Mouse (Mus musculus) c-Kit-positive CD71-positive TER-119-negative erythroid progenitor cells, embryonic 14.5 days (primary cell): ENCODE measurements around the gene Zfp568.
"Not testable (repeated sequence)": the region's sequence is repeated elsewhere in the genome, so short reads cannot be mapped to it uniquely, and the experiment has no call there.

Experiments
- DNase-seq: peaks from one replicate; pipeline ENCODE4 v3.0.0-alpha.2; 2013; ENCODE audit warnings: low read depth

Zfp568 gene

GRCm38 (mm10) chr7:29983690-29984380 is at the start of gene Zfp568:
Gene Zfp568, plus strand, starts transcription at chr7:29983955.
- peak; percentile 77 for DNase-seq

DNA sequence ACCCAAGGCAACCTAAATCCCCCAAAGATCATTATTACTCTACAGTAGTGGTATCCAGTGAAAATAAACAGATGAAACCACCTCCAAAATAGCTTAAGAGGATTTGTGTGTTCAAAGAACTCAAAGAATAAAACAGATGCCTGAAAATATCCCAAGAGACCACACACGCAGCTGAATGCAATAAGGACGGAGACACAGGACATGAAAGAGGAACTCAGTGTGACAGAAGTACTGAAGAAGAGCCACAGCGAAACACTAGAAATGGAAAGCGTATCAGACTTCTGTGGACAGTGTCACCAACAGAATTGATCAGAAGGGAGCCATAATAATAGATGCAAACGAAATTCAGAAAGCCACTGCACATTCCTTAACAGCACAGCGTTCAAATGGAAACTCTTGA is 44.9 kb upstream of the Zfp568 start:
- no peak for DNase-seq

DNA sequence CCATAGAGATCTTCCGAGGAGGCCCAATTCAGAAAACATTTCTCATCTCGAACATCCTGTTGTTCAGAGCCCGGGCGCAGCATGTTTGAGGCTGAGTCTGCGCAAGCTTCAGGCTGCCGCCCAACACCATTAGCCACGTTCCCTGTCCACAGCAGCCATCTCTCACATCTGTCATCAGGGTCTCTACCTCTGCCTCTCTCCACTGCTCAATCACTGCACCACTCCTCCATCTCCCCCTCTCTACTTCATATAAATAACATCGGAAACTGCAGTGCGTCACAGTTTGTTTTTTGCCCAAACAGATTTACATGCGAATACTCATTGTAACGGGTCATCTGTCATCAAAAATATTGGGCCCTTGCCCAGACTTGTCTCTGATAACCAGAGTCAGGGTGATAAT is 42.7 kb upstream of the Zfp568 start:
- no peak for DNase-seq

- DNase-seq = no peak
These were observed 41.0 kb upstream of the Zfp568 start for GRCm38 (mm10) chr7:29942740-29943139.

DNA sequence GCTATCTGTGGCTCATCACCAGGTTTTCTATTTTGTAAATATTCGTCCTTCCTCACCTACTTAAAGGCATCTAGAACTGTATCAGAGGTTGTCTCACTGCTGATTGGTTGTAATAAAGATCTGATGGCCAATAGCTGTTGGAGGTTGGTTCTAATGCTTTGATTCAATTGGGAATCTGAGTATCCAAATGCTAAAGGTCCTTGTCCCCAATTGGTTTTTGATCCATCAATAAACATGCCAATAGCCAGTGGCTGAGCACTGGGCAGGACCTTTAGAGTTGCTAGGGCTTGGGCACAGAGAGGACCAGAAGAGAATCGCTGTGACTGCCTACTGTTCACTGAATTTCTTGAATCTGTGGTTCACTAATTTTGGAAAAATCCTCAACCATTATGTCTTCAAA is 40.0 kb upstream of the Zfp568 start:
- DNase-seq = no peak

- no peak for DNase-seq
These were observed 39.6 kb upstream of the Zfp568 start for GRCm38 (mm10) chr7:29944201-29944600.

DNA sequence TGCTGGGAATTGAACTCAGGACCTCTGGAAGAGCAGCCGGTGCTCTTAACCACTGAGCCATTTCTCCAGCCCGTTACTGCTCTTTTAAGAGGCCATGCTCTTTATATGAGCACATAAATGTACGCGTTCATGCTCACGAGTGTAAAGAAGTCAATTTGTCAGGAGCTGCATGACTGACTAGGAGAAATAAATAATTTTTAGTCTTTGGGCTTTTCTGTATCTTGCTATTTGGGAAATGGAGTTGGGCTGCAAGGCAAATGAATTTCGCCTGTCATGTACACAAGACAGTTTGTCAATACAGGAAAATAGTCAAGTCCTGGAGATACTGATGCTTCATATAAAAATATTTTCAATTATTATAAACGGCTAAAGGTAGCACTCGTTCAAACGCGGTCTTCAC is 30.7 kb upstream of the Zfp568 start:
- DNase-seq = peak; percentile 6

DNA sequence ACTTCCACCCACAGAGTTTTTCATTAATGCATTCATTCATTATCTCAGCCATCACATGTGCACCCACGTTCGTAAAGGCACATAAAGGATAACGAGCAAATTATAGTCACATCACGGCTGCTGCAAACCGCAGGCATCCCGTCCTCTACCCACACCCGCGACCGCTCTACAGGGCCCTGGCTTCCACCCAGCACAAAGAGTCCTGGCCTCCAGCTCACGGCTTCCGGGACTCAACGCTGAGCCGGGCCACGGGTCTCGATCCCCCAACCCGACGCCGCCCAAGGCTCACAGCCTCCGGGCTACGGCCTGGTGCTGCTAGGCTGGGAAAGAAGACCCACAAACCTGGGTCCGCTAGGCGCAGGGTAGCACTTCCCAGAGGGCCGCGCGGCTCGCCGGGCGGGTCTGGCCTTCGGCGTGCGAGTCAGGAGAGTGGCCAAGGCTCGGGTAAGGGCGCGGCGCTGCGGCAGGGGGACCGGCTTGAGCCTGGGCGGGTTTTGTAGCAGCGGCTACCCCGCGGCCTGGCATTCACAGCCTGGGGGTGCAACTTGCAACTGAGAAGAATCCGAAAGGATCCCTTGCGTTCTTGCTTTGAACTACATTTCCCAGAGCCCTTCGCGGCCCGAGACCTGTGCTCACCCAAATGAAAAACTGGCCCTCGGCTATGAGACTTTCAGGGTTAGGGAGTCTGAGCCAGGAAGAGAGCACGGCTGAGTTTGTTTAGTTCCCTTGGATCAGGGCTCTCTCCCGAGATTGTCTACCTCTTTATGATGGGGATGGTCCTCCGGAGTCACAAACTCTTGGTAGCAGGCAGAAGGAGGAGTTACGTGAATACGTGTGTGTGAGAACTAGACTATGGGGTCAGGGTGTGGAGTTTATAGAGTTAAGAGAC is 30.0 kb upstream of the Zfp568 start, which contains the start of gene Zfp74:
TSS of gene Zfp74 (minus strand) at position 577 of the 889 bp plus-strand sequence.
- DNase-seq = peak; percentile 79

- DNase-seq = peak; percentile 77
These were observed 29.0 kb upstream of the Zfp568 start for GRCm38 (mm10) chr7:29954731-29955130.

DNA sequence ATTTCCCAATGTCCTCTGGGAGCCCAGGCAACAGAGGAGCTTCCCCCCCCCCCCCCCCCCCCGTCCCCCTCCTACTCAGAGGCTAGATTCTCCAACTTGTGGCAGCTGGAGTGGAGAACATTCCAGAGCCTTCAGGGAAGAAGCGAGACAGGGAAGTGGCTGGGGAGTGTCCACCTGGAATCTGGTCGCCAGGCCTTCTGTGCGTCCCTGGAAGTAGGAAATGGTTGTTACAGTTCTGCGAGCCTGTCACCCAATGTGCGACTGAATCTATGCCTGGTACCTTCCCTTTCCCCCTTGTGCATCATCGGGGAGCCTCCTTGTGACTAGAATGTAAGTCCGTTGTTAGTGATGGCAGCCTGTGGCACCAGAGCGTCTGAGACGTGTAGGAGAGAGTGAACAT is 27.5 kb upstream of the Zfp568 start:
- DNase-seq = no peak

GRCm38 (mm10) chr7:29958125-29958724 is 25.5 kb upstream of the Zfp568 start:
- no peak for DNase-seq

GRCm38 (mm10) chr7:29959004-29959403 is 24.8 kb upstream of the Zfp568 start:
- no peak for DNase-seq

- not testable (repeated sequence) for DNase-seq
These were observed 18.5 kb upstream of the Zfp568 start for GRCm38 (mm10) chr7:29965115-29965810.

DNA sequence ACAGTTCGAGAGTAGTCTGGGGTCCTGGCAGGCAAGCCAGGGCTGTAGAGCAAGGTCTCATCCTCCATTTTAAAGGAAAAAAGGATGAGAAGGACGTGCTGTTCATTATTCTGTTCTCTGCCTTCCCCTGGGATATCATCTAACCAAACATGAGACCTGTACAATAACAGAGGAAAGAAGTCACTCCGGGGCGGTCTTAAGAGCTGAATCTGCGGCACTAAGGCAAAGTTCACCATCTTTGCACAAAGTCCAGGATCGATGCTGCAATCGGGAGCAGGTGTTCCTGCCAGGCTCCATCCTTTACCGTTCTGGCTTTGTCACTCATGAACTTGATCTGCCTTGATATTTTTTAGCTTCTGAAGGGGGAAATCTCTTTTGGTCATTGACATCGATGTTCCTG is 13.1 kb upstream of the Zfp568 start:
- DNase-seq = no peak

GRCm38 (mm10) chr7:29980761-29981160 is 3.0 kb upstream of the Zfp568 start:
- no peak for DNase-seq

GRCm38 (mm10) chr7:29981455-29981854 is 2.3 kb upstream of the Zfp568 start:
- peak; percentile 19 for DNase-seq

- DNase-seq = no peak
These were observed 1.9 kb upstream of the Zfp568 start for GRCm38 (mm10) chr7:29981860-29982259.

GRCm38 (mm10) chr7:29982341-29982740 is 1.4 kb upstream of the Zfp568 start:
- DNase-seq = no peak

DNA sequence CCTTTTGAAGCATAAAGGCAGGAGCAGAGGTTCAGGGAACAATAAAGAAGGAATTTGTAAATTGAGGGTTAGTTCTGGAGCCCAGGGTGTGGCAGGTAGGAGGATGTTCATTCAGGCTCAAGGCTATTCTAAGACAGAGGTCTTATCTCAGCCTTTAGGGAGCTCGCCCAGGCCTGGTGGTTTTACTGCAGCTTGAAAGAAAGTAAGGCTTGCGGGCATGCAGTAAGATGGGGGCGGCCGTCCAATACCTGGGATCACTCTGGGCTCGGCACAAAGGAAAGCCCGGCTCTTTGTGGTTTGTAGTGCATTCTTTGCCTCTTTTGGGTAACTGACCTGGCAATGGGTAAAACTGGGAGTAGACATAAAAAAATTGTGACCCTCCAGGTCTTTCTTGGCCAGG is 824 bp upstream of the Zfp568 start:
- peak; percentile 17 for DNase-seq

GRCm38 (mm10) chr7:29983340-29983689 is 440 bp upstream of the Zfp568 start:
- DNase-seq = no peak

DNA sequence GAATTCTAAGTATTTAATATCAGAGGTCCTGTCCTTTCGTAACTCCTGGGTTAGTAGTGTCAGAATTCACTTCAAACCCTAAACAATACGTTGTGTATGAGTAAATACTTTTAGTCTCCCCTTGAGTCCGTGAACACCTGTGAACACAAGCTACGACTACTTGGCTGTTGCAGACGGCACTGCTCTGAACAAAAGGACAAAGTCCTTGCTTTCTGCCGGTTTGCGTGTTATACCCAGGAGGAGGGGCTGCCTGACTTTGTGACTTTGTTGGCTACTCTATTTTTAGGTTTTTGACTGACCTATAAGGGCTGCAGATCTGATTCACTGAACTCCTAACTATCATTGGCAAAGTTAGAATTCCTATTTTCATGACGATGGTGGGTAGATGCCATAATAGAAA is 2.3 kb downstream of the Zfp568 start:
- DNase-seq = no peak

DNA sequence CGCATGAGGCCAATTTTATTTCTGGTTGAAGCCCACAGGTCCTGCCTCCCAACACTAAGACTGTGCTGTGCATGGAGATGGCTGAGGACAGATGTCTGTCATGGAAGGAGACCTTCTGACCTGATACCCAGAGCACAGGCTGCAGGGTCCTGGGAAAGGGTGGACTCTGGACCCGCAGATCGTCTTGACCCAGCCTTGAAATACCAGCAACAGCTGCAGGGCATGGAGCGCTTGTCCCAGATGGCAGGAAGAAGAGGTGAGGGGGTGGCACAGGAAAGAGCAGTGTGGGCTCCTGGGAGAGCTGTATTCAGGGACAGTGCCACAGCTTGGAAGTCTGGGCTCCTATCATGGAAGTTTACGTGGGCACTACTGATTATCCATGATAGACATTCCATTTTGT is 3.8 kb downstream of the Zfp568 start:
- DNase-seq = no peak
